Mouse (Mus musculus): ENCODE data around the gene Il1rap.

The Il1rap gene

DNA sequence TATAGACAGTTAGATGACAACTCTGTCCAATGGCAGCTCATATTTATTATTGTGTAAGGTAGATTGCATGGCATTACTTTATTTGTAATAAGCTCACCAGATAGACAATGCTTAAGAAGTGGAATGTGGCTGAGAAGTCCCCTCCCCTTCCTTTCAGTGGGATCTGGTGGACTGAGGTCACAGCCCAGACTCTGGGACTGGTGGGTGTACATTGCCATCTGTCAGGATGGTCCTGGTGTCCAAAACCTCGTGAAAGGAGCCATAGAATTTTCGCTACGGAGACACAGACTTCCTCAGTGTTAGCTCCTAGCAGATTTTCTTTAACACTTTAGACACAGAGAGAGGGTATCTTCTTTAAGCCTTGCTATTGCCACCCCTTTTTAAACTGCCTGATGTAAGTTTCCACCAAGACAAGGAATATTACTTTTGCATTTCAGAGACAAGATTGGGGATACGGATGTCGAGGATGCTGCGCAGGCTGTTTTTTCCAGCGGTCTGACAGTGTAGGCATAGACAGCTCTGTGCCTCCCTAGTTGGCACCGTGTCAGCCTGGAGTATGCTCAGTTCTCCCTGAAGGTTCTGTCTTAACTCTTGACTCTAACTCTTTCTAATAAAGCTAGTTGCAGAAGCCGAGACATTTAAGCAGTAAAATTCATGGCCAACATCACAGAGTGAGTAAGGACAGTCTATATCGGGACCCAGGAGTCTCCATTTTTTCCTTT, 31.2 kb downstream of the Il1rap start:
- DNase-seq (ENCODE audit: low spot score): no peak

GRCm38 (mm10) chr16:26623141-26623540, 41.6 kb downstream of the Il1rap start:
- DNase-seq (ENCODE audit: low spot score): no peak

GRCm38 (mm10) chr16:26626065-26626464, 44.6 kb downstream of the Il1rap start:
- no peak for DNase-seq (ENCODE audit: low spot score)

GRCm38 (mm10) chr16:26634800-26635199, 53.3 kb downstream of the Il1rap start:
- no peak for DNase-seq (ENCODE audit: low spot score)

- DNase-seq (ENCODE audit: low spot score): no peak
Measured at GRCm38 (mm10) chr16:26643077-26643476, 61.6 kb downstream of the Il1rap start.

- DNase-seq (ENCODE audit: low spot score): no peak
Measured at GRCm38 (mm10) chr16:26646066-26646465, 64.6 kb downstream of the Il1rap start.

- DNase-seq (ENCODE audit: low spot score): no peak
Measured at GRCm38 (mm10) chr16:26647036-26647435, 65.5 kb downstream of the Il1rap start.

GRCm38 (mm10) chr16:26662722-26663436, 81.4 kb downstream of the Il1rap start:
- no peak for DNase-seq (ENCODE audit: low spot score)

DNA sequence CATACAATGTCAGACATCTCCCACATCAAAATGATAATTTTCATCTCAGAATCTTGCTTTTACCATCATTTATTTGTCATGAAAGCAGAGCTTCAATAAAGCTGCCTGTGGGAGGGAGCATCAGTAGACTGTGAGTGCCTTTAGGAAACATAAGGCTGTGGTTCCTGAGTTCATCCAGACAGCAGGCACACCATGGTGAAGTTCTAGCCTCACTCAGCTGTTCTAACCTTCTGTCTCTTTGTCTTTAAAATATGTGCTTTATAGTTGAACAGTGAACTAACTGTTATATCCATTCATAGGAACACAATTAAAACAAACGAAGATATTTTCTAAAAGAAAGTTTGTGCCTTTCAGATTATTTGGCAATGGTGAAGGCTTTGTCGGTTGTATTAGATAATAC, 84.9 kb downstream of the Il1rap start:
- no peak for DNase-seq (ENCODE audit: low spot score)

- DNase-seq (ENCODE audit: low spot score): peak; percentile 77
Measured at GRCm38 (mm10) chr16:26669081-26669480, 87.6 kb downstream of the Il1rap start.

GRCm38 (mm10) chr16:26680381-26680780, 98.9 kb downstream of the Il1rap start:
- DNase-seq (ENCODE audit: low spot score): no peak

DNA sequence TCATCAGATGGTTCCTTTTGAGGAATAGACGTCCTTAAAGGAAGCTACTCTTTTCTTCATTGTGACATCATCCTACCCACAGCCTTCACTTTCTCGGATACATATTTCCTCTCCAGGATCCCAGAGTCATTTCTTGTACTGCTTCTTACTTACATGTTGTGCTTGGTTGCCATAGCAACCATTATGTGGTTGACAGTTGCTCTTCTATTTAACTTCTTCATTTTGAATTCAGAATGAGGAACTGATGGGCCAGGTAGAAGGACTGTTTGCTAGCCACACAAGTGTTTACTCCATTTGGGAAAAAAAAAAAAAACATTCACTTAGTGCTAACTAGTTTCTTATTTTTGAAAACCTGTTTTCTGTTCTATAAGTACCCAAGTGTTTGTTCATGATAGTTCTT, 108.3 kb downstream of the Il1rap start:
- no peak for DNase-seq (ENCODE audit: low spot score)

- DNase-seq (ENCODE audit: low spot score): no peak
Measured at GRCm38 (mm10) chr16:26691294-26691693, 109.8 kb downstream of the Il1rap start.

DNA sequence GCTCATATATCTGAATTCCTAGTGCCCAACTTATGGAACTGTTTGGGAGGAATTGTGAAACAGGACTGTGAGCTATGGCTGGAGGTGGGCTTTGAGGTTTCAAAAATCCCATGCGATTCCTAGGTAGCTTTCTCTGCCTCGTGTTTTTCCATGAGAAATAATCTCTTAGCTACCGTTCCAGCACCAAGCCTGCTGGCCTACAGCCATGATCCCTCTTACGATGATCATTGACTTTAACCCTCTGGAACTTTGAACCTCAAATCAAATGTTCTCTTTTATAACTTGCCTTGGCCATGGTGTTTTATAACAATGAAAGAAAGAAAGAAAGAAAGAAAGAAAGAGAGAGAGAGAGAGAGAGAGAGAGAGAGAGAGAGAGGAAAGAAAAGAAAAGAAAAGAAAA, 116.6 kb downstream of the Il1rap start:
- DNase-seq (ENCODE audit: low spot score): no peak

DNA sequence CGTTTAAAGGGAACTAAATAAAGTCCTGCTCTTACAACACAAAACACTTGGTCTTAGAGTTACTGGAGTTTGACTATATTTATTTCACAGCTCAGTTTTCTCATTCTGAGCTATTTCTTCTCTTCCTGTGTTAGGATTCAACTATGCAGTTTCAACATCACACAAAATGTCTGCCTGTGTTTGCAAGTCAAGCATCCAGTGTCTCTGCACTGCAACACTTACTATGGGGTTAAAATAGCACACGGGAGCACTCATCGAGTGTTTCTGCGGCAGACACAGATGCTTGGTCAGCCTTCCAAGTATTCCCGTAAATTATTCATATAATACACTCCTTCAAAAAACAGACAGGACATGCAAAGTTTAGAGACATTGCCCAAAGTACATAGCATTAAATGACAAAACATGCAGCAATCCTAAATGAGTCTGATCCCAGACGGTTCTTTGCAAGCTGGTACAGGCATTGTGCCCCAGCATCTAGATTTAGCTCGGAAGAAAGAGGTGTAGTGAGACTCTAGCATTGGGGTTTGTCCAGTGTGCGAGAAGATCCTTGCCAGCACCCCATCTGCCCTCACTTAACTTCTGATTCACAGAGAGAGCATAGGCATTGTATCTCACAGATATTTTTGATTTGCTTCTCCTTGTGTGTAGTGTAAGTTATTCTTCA, 119.1 kb downstream of the Il1rap start:
- DNase-seq (ENCODE audit: low spot score): no peak

DNA sequence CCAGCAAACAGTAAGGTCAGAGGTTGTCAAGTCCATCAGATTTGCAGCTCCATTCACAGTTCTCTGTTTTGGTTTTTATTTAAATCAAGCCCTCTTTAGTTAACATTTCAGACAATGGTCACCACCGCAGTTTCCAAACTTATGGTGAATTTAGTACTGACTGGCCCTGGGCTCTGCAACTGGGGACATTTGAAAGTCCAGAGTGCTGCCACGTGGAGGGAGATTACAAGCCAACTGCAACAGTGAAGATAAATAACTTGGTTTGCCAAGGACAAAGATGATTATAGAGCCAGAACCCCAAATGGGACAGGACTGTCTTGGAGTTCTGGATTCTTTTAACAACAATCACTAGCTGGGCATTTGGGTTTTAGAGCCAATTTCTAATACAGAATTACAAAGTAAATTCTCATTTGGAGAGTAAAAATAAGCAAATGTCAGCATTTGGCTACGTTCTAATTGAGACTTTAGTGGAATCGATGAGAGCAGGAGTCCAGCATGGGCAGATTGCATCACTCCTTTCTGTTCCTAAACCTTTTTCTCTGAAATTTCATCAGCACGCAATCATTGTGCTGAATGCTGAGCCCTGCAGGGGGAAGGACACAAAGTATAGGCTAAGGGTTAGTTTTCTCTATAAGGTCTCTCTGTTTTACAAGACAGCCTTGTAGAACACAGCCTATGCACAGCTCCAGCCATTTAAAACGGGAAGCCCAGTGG, 124.3 kb downstream of the Il1rap start:
- DNase-seq (ENCODE audit: low spot score): peak; percentile 65

GRCm38 (mm10) chr16:26706503-26706902, 125.0 kb downstream of the Il1rap start:
- no peak for DNase-seq (ENCODE audit: low spot score)

DNA sequence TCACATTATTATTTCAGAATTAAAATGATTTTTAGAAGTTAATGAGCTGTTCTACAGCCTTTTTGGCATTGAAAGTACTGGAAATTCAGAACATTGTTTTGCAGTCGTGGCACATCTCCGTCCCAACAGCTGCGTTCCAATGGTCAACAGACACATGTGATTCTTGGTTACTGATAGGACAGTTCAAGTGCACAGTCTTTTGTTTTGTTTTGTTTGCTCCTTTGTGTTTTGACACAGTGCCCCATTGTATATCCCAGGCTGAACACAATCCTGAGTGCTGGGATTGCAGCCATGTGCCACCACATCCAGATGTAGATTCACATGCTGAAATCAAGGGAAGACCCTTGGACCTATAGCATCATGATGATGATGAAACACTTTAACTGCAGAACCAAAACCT, 129.4 kb downstream of the Il1rap start:
- DNase-seq (ENCODE audit: low spot score): no peak

DNA sequence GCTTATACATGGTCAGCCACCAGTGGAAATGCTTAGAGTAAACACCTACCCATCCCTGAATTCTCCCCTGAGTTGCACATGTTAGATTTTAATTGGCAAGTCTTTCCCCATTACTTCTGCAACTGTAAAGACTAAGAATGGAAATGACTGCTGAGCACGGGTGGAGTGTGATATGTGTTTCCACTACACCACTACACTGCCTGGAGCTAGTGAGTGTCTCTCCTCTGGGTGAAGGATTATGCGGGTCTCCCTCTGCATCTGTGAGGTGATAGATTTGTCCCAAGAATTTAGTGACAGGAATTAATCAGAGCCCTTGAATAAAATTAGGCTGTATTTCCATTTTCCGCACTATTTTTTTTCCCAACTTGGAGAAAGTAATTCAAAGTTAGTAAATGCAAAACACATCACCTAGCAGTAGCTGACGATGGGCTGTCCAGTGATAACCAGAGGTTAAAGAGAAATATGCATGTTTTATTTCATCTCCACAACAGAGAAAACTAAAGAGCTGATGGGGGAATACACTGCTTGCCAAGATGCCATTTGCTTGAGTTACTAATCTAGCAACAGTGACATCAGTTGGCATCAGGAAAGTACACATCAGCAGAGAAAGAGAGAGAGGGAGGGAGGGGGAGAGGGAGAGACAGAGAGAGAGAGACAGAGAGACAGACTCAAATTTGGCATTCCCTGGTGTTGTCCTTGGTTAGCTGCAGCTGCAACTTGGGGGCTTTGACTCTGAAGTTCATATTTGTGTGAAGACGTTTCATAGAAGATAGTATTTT, 132.2 kb downstream of the Il1rap start:
- DNase-seq (ENCODE audit: low spot score): no peak

GRCm38 (mm10) chr16:26722464-26722863, 141.0 kb downstream of the Il1rap start:
- peak; percentile 17 for DNase-seq (ENCODE audit: low spot score)

GRCm38 (mm10) chr16:26723952-26724747, 142.6 kb downstream of the Il1rap start:
- peak; percentile 18 for DNase-seq (ENCODE audit: low spot score)
